Mouse (Mus musculus) cortical plate, adult 2 months (tissue): ENCODE measurements around the gene 2310039H08Rik.

Experiments used
- CTCF ChIP-seq: fragments of 200-500 bp; IDR thresholded peaks from 2 replicates; pipeline ENCODE4 v1.5.1; 2011; ENCODE audit warnings: mild to moderate bottlenecking, control low read depth, low read length; ENCODE audit not compliant: insufficient read depth; ENCODE audit errors: extremely low read depth
- POLR2A ChIP-seq: fragments of 200-500 bp; IDR thresholded peaks from 2 replicates; pipeline ENCODE4 v1.6.1; 2011; ENCODE audit warnings: mild to moderate bottlenecking, low read length, control low read depth; ENCODE audit not compliant: insufficient read depth; ENCODE audit errors: extremely low read depth

DNA sequence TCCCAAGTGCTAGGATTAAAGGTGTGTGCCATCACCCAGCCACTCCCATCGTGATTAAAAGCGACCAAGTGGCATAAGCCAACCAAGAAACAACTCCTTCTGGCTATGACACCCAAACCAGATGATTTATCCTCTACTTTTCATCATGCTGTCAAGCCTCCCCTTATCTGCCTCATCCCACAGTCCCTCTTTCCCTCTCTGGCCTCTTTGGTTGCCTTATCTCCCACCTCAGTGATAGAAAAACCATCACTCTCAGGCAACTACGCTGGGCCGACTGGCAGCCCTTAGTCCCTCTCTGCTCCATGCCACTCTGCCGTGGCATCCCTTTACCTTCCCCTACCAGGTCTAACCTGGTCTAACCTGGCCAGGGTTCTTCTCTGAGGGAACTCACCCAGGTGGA lies 14.5 kb downstream of the 2310039H08Rik start:
- TF ChIP-seq CTCF (no peak), POLR2A (no peak)
